Mouse (Mus musculus) midbrain, embryonic 10.5 days (tissue): ENCODE results near the gene Slc6a20b. TPM values are rescaled to one million over a fixed set of nuclear protein-coding genes. Genes with fewer than 3 reads are reported as not detected.

ENCODE experiments used
- DNase-seq: peaks from one replicate; pipeline ENCODE4 v3.0.0-alpha.2; 2017; ENCODE audit warnings: low spot score
- H3K27ac ChIP-seq: fragments of 300-500 bp; sonication (generic); replicated peaks from 2 replicates; pipeline ENCODE4 v1.5.1; 2016; ENCODE audit warnings: mild to moderate bottlenecking
- H3K27me3 ChIP-seq: fragments of 300-500 bp; sonication (generic); 2 replicates; pipeline ENCODE4 v1.6.1; 2016; ENCODE audit warnings: low read depth, mild to moderate bottlenecking; ENCODE audit not compliant: poor library complexity, severe bottlenecking
- H3K36me3 ChIP-seq: fragments of 300-500 bp; sonication (generic); 2 replicates; pipeline ENCODE4 v1.6.1; 2016; ENCODE audit warnings: mild to moderate bottlenecking, moderate library complexity
- H3K4me1 ChIP-seq: fragments of 300-500 bp; sonication (generic); 2 replicates; pipeline ENCODE4 v1.6.1; 2016
- H3K4me3 ChIP-seq: fragments of 300-500 bp; sonication (generic); 2 replicates; pipeline ENCODE4 v1.5.1; 2016; ENCODE audit warnings: mild to moderate bottlenecking, moderate library complexity
- H3K9me3 ChIP-seq: fragments of 300-500 bp; sonication (generic); replicated peaks from 2 replicates; pipeline ENCODE4 v1.6.1; 2016; ENCODE audit warnings: mild to moderate bottlenecking
- WGBS: fragments of 180-500 bp; shearing (Covaris S2); methylation state at CpG from one replicate; pipeline ENCODE4 v1.1.7; 2016; 5-methylcytosine and 5-hydroxymethylcytosine counted together
- polyA plus RNA-seq: library from polyadenylated mRNA; unstranded; fragments of >200 nt; fragmentation: Nextera tagmentation; extraction: Ambion mirVana; gene quantifications from 2 replicates; pipeline ENCODE4 v1.2.1, GENCODE M21; 2016

Slc6a20b gene
- polyA plus RNA-seq, 1 experiment from 2014 or later = 0.20 TPM

GRCm38 (mm10) chr9:123554599-123554998 is 77.8 kb downstream of the Slc6a20b start:
- peaks cover 8% of the 10 kb centered on the region for H3K4me1 ChIP-seq
- peaks cover 90% of the 10 kb centered on the region for H3K36me3 ChIP-seq
- H3K27me3 ChIP-seq = no peaks in the 10 kb centered on the region
- H3K9me3 ChIP-seq = no peaks in the 10 kb centered on the region
- 6% methylated on average over 3 of the region's 3 CpGs for WGBS
- peak; percentile 46 for DNase-seq
- no peak overlapping the region for H3K27ac ChIP-seq
- no peak overlapping the region for H3K4me3 ChIP-seq

Other genes with a start within 250 kb of the Slc6a20b start
- gene Limd1, start 153.9 kb downstream of the Slc6a20b start, polyA plus RNA-seq = 50.1 and 51.6 TPM in 2 replicates
- 44.0 and 47.1 TPM in 2 replicates for gene Sacm1l, start 102.8 kb downstream of the Slc6a20b start, polyA plus RNA-seq
- gene Ccr9, start 45.9 kb upstream of the Slc6a20b start, polyA plus RNA-seq = 0.26 and 0.40 TPM in 2 replicates
- 2.7 and 3.5 TPM in 2 replicates for gene Slc6a20a, start 46.3 kb upstream of the Slc6a20b start, polyA plus RNA-seq
- 40.2 and 43.9 TPM in 2 replicates for gene Lztfl1, start 85.1 kb upstream of the Slc6a20b start, polyA plus RNA-seq
- gene Cxcr6, start 173.9 kb upstream of the Slc6a20b start, polyA plus RNA-seq = 0.17 and 0.25 TPM in 2 replicates
- 10.8 and 12.0 TPM in 2 replicates for gene Fyco1, start 219.3 kb upstream of the Slc6a20b start, polyA plus RNA-seq
- gene Xcr1, start 229.5 kb upstream of the Slc6a20b start, polyA plus RNA-seq = 0.02 TPM in 1 of 2 replicates, not detected in the other